Mouse (Mus musculus) lung, postnatal 0 days (tissue): ENCODE results near the gene Dscam.

Source experiments
- CTCF ChIP-seq: IDR thresholded peaks from 2 replicates; pipeline ENCODE4 v1.5.1; 2016; ENCODE audit warnings: antibody characterized with exemption, mild to moderate bottlenecking
- EP300 ChIP-seq: IDR thresholded peaks from 2 replicates; pipeline ENCODE4 v1.6.1; 2016; ENCODE audit warnings: antibody characterized with exemption, mild to moderate bottlenecking, control low read depth

DNA sequence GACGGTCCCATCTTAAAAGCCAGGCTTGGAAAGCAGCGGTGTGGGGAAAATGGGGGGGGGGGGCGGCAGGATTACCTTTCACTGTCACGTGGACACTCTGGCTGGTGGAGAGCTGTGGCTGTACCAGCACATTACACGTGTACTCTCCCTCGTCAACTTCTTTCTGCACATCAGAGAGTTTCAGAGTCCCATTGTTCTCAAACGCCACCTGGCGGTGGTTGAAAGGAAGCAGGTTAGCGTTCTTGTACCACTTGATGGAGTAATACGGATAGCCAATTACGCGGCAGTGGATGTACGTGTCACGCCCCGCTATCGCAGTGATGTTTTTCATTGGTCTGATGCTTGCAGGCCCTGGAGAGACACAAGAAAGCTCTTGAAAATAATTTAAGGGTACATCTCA is 350.9 kb downstream of the Dscam start:
- TF ChIP-seq CTCF: peak; percentile 87
- TF ChIP-seq EP300: no peak
